Mouse (Mus musculus): ENCODE data around the gene Gm49711.

The Gm49711 gene

GRCm38 (mm10) chr16:92057852-92058643 lies at the start of gene Gm49711, which contains the start of the genes Mrps6 and Slc5a3:
Gene Gm49711 (plus strand): TSS chr16:92058316.
Gene Mrps6 (plus strand): TSS chr16:92058270.
Gene Slc5a3 (plus strand): TSS chr16:92058322.
- DNase-seq (ENCODE audit: extremely low spot score, low read depth, low spot score), result no peak

- DNase-seq (ENCODE audit: extremely low spot score, low read depth, low spot score), result no peak
Measured at GRCm38 (mm10) chr16:92009586-92009985, 48.5 kb upstream of the Gm49711 start.

- no peak for DNase-seq (ENCODE audit: extremely low spot score, low read depth, low spot score)
Measured at GRCm38 (mm10) chr16:92016792-92017191, 41.3 kb upstream of the Gm49711 start.

GRCm38 (mm10) chr16:92019141-92020118 lies 38.7 kb upstream of the Gm49711 start:
- no peak for DNase-seq (ENCODE audit: extremely low spot score, low read depth, low spot score)

- no peak for DNase-seq (ENCODE audit: extremely low spot score, low read depth, low spot score)
Measured at GRCm38 (mm10) chr16:92021656-92022400, 36.3 kb upstream of the Gm49711 start.

- DNase-seq (ENCODE audit: extremely low spot score, low read depth, low spot score), result no peak
Measured at GRCm38 (mm10) chr16:92022494-92023283, 35.4 kb upstream of the Gm49711 start.

- no peak for DNase-seq (ENCODE audit: extremely low spot score, low read depth, low spot score)
Measured at GRCm38 (mm10) chr16:92033286-92033685, 24.8 kb upstream of the Gm49711 start.

GRCm38 (mm10) chr16:92034676-92035075 lies 23.4 kb upstream of the Gm49711 start:
- no peak for DNase-seq (ENCODE audit: extremely low spot score, low read depth, low spot score)

- DNase-seq (ENCODE audit: extremely low spot score, low read depth, low spot score), result no peak
Measured at GRCm38 (mm10) chr16:92036701-92037100, 21.4 kb upstream of the Gm49711 start.

- no peak for DNase-seq (ENCODE audit: extremely low spot score, low read depth, low spot score)
Measured at GRCm38 (mm10) chr16:92037891-92038607, 20.1 kb upstream of the Gm49711 start.

- DNase-seq (ENCODE audit: extremely low spot score, low read depth, low spot score), result no peak
Measured at GRCm38 (mm10) chr16:92039421-92039820, 18.7 kb upstream of the Gm49711 start.

GRCm38 (mm10) chr16:92039966-92040365 lies 18.1 kb upstream of the Gm49711 start:
- DNase-seq (ENCODE audit: extremely low spot score, low read depth, low spot score), result no peak

GRCm38 (mm10) chr16:92051777-92052310 lies 6.3 kb upstream of the Gm49711 start:
- DNase-seq (ENCODE audit: extremely low spot score, low read depth, low spot score), result no peak

GRCm38 (mm10) chr16:92052569-92052968 lies 5.5 kb upstream of the Gm49711 start:
- DNase-seq (ENCODE audit: extremely low spot score, low read depth, low spot score), result no peak

GRCm38 (mm10) chr16:92056711-92057110 lies 1.4 kb upstream of the Gm49711 start:
- DNase-seq (ENCODE audit: extremely low spot score, low read depth, low spot score), result no peak

GRCm38 (mm10) chr16:92057456-92057851 lies 662 bp upstream of the Gm49711 start:
- no peak for DNase-seq (ENCODE audit: extremely low spot score, low read depth, low spot score)

GRCm38 (mm10) chr16:92058644-92059620 lies 816 bp downstream of the Gm49711 start:
- DNase-seq (ENCODE audit: extremely low spot score, low read depth, low spot score), result no peak

GRCm38 (mm10) chr16:92060213-92060612 lies 2.1 kb downstream of the Gm49711 start:
- DNase-seq (ENCODE audit: extremely low spot score, low read depth, low spot score), result no peak

Data from hindlimb bud, embryonic 11.5 days (tissue).